Mouse (Mus musculus) CH12.LX (cell line): Measurements from ENCODE around the gene Kat2b. TPM values are rescaled to one million over a fixed set of nuclear protein-coding genes. Genes with fewer than 3 reads are reported as not detected.

Experiments used
- DNase-seq: peaks from one replicate; pipeline ENCODE4 v3.0.0-alpha.2; 2013; ENCODE audit errors: extremely low read depth
- H3K27ac ChIP-seq: 2 replicates; pipeline ENCODE4 v1.5.1; 2012; ENCODE audit warnings: low read depth, mild to moderate bottlenecking, control low read depth, moderate library complexity; ENCODE audit not compliant: insufficient read depth
- H3K27me3 ChIP-seq: replicated peaks from 2 replicates; pipeline ENCODE3; 2012; ENCODE audit warnings: inconsistent platforms
- H3K36me3 ChIP-seq, 2 experiments: replicated peaks in 1 of 2; 2 replicates each; pipeline versions ENCODE3 to v1.6.1; 2012; ENCODE audit warnings: inconsistent platforms in 1 of 2, low read length in 1 of 2, mild to moderate bottlenecking in 1 of 2, mixed read lengths in 1 of 2, moderate library complexity in 1 of 2; ENCODE audit not compliant: control insufficient read depth in 1 of 2, insufficient read depth in 1 of 2
- H3K4me1 ChIP-seq, 2 experiments: 2 replicates each; pipeline ENCODE4 v1.6.1; 2012; ENCODE audit warnings: inconsistent platforms in 1 of 2, moderate library complexity in 1 of 2; ENCODE audit not compliant: insufficient read depth in 2 of 2, control insufficient read depth in 1 of 2
- H3K4me2 ChIP-seq: 2 replicates; pipeline ENCODE4 v1.6.1; 2012; ENCODE audit warnings: low read depth, mild to moderate bottlenecking, control low read depth; ENCODE audit not compliant: poor library complexity, insufficient read depth, severe bottlenecking
- H3K4me3 ChIP-seq, 3 experiments: fragments of 150-350 bp in 1 of 3; sonication (generic) in 1 of 3; replicated peaks in 1 of 3; 2 replicates each; pipeline versions ENCODE3 to v1.5.1; 2011 to 2012; ENCODE audit warnings: low read depth in 2 of 3, low read length in 2 of 3, mild to moderate bottlenecking in 2 of 3, moderate library complexity in 2 of 3, control low read depth in 1 of 3, improper control_type of control experiment in 1 of 3, inconsistent platforms in 1 of 3, mixed read lengths in 1 of 3; ENCODE audit not compliant: poor library complexity in 1 of 3
- H3K79me2 ChIP-seq: replicated peaks from 2 replicates; pipeline ENCODE4 v1.6.1; 2012; ENCODE audit warnings: mild to moderate bottlenecking, moderate library complexity; ENCODE audit not compliant: control insufficient read depth, poor library complexity, insufficient read depth, severe bottlenecking; ENCODE audit errors: extremely low read depth
- H3K9ac ChIP-seq: 2 replicates; pipeline ENCODE4 v1.6.1; 2012; ENCODE audit warnings: low read depth, mild to moderate bottlenecking, control low read depth, moderate library complexity; ENCODE audit not compliant: insufficient read depth
- H3K9me3 ChIP-seq: replicated peaks from 2 replicates; pipeline ENCODE3; 2012; ENCODE audit warnings: low read length, inconsistent platforms, mixed read lengths
- E2F4 ChIP-seq: IDR thresholded peaks from 2 replicates; pipeline ENCODE4 v1.6.1; 2011; ENCODE audit warnings: low read depth, low read length, improper control_type of control experiment; ENCODE audit not compliant: insufficient replicate concordance
- EP300 ChIP-seq: IDR thresholded peaks from 2 replicates; pipeline ENCODE4 v1.6.1; 2011; ENCODE audit warnings: low read length, improper control_type of control experiment
- ETS1 ChIP-seq: conservative IDR thresholded peaks from 2 replicates; pipeline ENCODE4 v1.6.1; 2012; ENCODE audit warnings: low read depth, mild to moderate bottlenecking, inconsistent platforms, low read length, improper control_type of control experiment, moderate library complexity
- HCFC1 ChIP-seq: IDR thresholded peaks from 2 replicates; pipeline ENCODE4 v1.6.1; 2012; ENCODE audit warnings: low read depth, mild to moderate bottlenecking, inconsistent platforms, low read length, improper control_type of control experiment
- IRF4 ChIP-seq: IDR thresholded peaks from 2 replicates; pipeline ENCODE4 v1.6.1; 2014; ENCODE audit warnings: low read depth, mild to moderate bottlenecking, inconsistent platforms, low read length, improper control_type of control experiment
- JUN ChIP-seq: IDR thresholded peaks from 2 replicates; pipeline ENCODE4 v1.6.1; 2011; ENCODE audit warnings: low read depth, mild to moderate bottlenecking, low read length, improper control_type of control experiment, moderate library complexity; ENCODE audit not compliant: insufficient read depth
- MAZ ChIP-seq: IDR thresholded peaks from 2 replicates; pipeline ENCODE4 v1.6.1; 2012; ENCODE audit warnings: low read depth, mild to moderate bottlenecking, inconsistent platforms, low read length, improper control_type of control experiment, moderate library complexity
- MEF2A ChIP-seq: IDR thresholded peaks from 2 replicates; pipeline ENCODE4 v1.6.1; 2014; ENCODE audit warnings: low read depth, mild to moderate bottlenecking, inconsistent platforms, low read length, improper control_type of control experiment, borderline replicate concordance
- MXI1 ChIP-seq: IDR thresholded peaks from 2 replicates; pipeline ENCODE4 v1.6.1; 2011; ENCODE audit warnings: mild to moderate bottlenecking, low read depth, low read length, improper control_type of control experiment
- NRF1 ChIP-seq: IDR thresholded peaks from 2 replicates; pipeline ENCODE4 v1.6.1; 2014; ENCODE audit warnings: low read depth, mild to moderate bottlenecking, inconsistent platforms, low read length, improper control_type of control experiment, moderate library complexity
- POLR2A ChIP-seq: IDR thresholded peaks from 2 replicates; pipeline ENCODE4 v1.6.1; 2011; ENCODE audit warnings: low read depth, mild to moderate bottlenecking, improper control_type of control experiment, low read length
- RAD21 ChIP-seq: IDR thresholded peaks from 2 replicates; pipeline ENCODE4 v1.6.1; 2011; ENCODE audit warnings: low read depth, mild to moderate bottlenecking, low read length, improper control_type of control experiment, moderate library complexity
- RCOR1 ChIP-seq: conservative IDR thresholded peaks from 2 replicates; pipeline ENCODE4 v1.6.1; 2012; ENCODE audit warnings: low read depth, mild to moderate bottlenecking, inconsistent platforms, low read length, improper control_type of control experiment
- SMC3 ChIP-seq: IDR thresholded peaks from 2 replicates; pipeline ENCODE4 v1.6.1; 2011; ENCODE audit warnings: low read depth, low read length, improper control_type of control experiment
- TBP ChIP-seq: conservative IDR thresholded peaks from 2 replicates; pipeline ENCODE4 v1.6.1; 2011; ENCODE audit warnings: low read depth, low read length, improper control_type of control experiment
- ZKSCAN1 ChIP-seq: IDR thresholded peaks from 2 replicates; pipeline ENCODE4 v1.6.1; 2012; ENCODE audit warnings: low read depth, inconsistent platforms, low read length, improper control_type of control experiment, borderline replicate concordance
- ZMIZ1 ChIP-seq: IDR thresholded peaks from 2 replicates; pipeline ENCODE4 v1.6.1; 2012; ENCODE audit warnings: low read depth, mild to moderate bottlenecking, inconsistent platforms, low read length, improper control_type of control experiment
- ZNF384 ChIP-seq: IDR thresholded peaks from 2 replicates; pipeline ENCODE4 v1.6.1; 2012; ENCODE audit warnings: low read depth, low read length, improper control_type of control experiment, inconsistent platforms
- dilution Hi-C: fragments of 300-500 bp; cut with MboI; formaldehyde crosslinking; loops from 2 replicates; pipeline ENCODE4 v1.14.3; 2020; ENCODE audit warnings: low sequenced_read_pairs; ENCODE audit not compliant: extremely low pct_unique_long_range_greater_than_20kb, extremely low pct_ligation_motif_present
- in situ Hi-C: fragments of 300-500 bp; cut with MboI; formaldehyde crosslinking; loops from 3 replicates; pipeline ENCODE4 v1.14.3; 2019; ENCODE audit warnings: low sequenced_read_pairs, low pct_ligation_motif_present, low pct_unique_long_range_greater_than_20kb, mixed read lengths
- polyA plus RNA-seq: library from polyadenylated mRNA; unstranded; fragments of >175 nt; gene quantifications from 2 replicates; pipeline ENCODE4 v1.2.1, GENCODE M21; 2012; ENCODE audit warnings: low read depth; ENCODE audit not compliant: insufficient read length
- total RNA-seq, 2 experiments: library from RNA; depleted of rRNA; stranded (reverse); fragments of 300-350 nt in 1 of 2; fragments of >200 nt in 1 of 2; gene quantifications; 2 replicates each; pipeline ENCODE4 v1.2.3; 2012 to 2014

Kat2b gene
- total and polyA plus RNA-seq, 3 experiments, result 3.6 to 4.6 (median 4.1) TPM

GRCm38 (mm10) chr17:53688877-53689802, 122.5 kb downstream of the Kat2b start, which contains the start of gene Sgo1 (continued):
- peak; percentile 67; the same call in 1 of the 2 replicates for TF ChIP-seq TBP

DNA sequence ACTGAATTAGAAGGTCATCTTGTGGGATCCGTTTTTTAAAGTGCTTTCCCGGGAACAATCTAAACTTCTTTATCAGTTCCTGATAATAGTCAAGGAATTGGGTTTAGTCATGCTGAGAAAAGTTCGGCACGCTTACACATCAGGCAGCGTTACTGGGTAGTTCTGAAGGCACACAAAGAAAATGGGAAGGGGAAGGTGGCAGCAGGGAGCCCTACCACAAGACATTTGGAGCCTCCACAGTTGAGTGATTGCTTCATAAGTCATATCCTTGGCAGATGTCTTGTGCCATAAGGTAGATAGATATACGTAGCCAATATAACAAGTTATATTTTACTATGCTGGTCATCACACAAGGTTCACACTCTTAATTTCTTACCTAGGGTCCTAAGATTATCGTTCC, 123.3 kb downstream of the Kat2b start:
- no peak for DNase-seq
- in situ Hi-C loops, result no loop called here
- dilution Hi-C loops, result no loop called here
- Histone ChIP-seq H3K4me1 (peaks cover 3 to 25% of the 10 kb centered on the region in 2 experiments; a peak in 3 of 4 replicates), H3K27ac (peak overlapping the region; percentile 88; the same call in 1 of the 2 replicates), H3K9me3 (no peaks in the 10 kb centered on the region), H3K27me3 (no peaks in the 10 kb centered on the region), H3K9ac (peak overlapping the region; percentile 76), H3K36me3 (peaks cover 10 to 22% of the 10 kb centered on the region in 2 experiments), H3K4me2 (peak overlapping the region; percentile 62), H3K4me3 (peak overlapping the region; percentile 60 to 66 (median 65)), H3K79me2 (peaks cover 23% of the 10 kb centered on the region)
- TF ChIP-seq RAD21, result no peak
- no peak for TF ChIP-seq MXI1
- no peak for TF ChIP-seq ZKSCAN1
- no peak for TF ChIP-seq SMC3
- no peak for TF ChIP-seq HCFC1
- TF ChIP-seq ZMIZ1, result no peak
- no peak for TF ChIP-seq MEF2A
- no peak for TF ChIP-seq RCOR1
- TF ChIP-seq JUN, result no peak
- TF ChIP-seq E2F4, result no peak
- TF ChIP-seq NRF1, result no peak
- TF ChIP-seq POLR2A, result no peak
- no peak for TF ChIP-seq ZNF384
- TF ChIP-seq IRF4, result no peak
- TF ChIP-seq MAZ, result no peak
- no peak for TF ChIP-seq ETS1
- no peak for TF ChIP-seq EP300
